Mouse (Mus musculus) testis, adult 2 months (tissue): ENCODE results near the gene Glipr1.

Experiments used
- CTCF ChIP-seq: fragments of 200-500 bp; IDR thresholded peaks from 2 replicates; pipeline ENCODE4 v1.5.1; 2012; ENCODE audit warnings: low read depth, mild to moderate bottlenecking, inconsistent platforms, low read length, moderate library complexity; ENCODE audit not compliant: control insufficient read depth, insufficient read depth, insufficient replicate concordance
- POLR2A ChIP-seq: fragments of 200-500 bp; IDR thresholded peaks from 2 replicates; pipeline ENCODE4 v1.6.1; 2012; ENCODE audit warnings: low read depth, mild to moderate bottlenecking, inconsistent platforms, low read length, moderate library complexity; ENCODE audit not compliant: control insufficient read depth

DNA sequence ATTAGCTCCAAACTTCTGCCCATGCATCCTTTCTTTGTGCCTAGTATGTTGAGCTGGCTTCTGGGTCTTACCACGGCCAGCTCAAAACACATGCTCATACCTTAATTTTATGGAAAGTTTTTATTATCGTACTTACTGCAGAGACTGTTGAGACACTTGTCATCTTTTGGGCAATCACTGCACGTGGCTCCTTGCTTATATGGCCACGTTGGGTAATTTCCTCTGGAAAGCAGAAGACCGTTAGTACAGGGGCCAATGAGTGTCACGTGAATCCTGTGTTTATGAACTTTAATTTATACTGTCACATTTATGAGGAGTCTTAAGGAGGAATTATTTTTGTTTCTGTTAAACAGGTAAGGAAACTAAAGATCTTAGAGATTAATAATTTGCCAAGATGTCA lies 16.0 kb downstream of the Glipr1 start:
- TF ChIP-seq CTCF (no peak), POLR2A (no peak)
